30 mouse cellular contexts compared by ENCODE assay signal in genomic region chr17:40903345-40903744, GRCm38 (mm10). TPM values are rescaled to one million over a fixed set of nuclear protein-coding genes. Genes with fewer than 3 reads are reported as not detected.
DNase-seq lines count a peak whose midpoint lies in the region; ATAC-seq and TF ChIP-seq lines count a peak whose summit lies in the region.
"Had no signal": no experiment of that assay in that cellular context is flagged by ENCODE, and none has a peak within 500 bp of the region (broad histone marks: within the 10 kb centered on the region; RNA-seq: fewer than 3 reads in every experiment).

No protein-coding gene starts in this region.

- no peak overlapping the region for H3K9ac ChIP-seq in MEL (ENCODE audit: control insufficient read depth, low read depth, low read length, poor library complexity, severe bottlenecking)
- no peak overlapping the region for H3K9ac ChIP-seq in liver, embryonic 16.5 days (ENCODE audit: low read depth, low read length)
- H3K9ac ChIP-seq: embryonic facial prominence, embryonic 12.5 days; embryonic facial prominence, embryonic 15.5 days; forebrain, embryonic 12.5 days; hindbrain, embryonic 12.5 days; hindbrain, embryonic 15.5 days had no signal

- H3K4me1 ChIP-seq in MEL (ENCODE audit: control insufficient read depth in 1 of 2, insufficient read depth in 2 of 2, low read length in 2 of 2), result peaks cover 4 to 12% of the 10 kb centered on the region in 2 experiments
- H3K4me1 ChIP-seq in liver, embryonic 16.5 days (ENCODE audit: control insufficient read depth, low read depth, low read length), result no peaks in the 10 kb centered on the region; the same call in 1 of the 2 replicates

- 16% methylated on average over 4 of the region's 4 CpGs for WGBS in liver, embryonic 16.5 days (ENCODE audit: insufficient replicate concordance)

- TF ChIP-seq CTCF in MEL (IDR thresholded peaks at IDR 0.05 in 2 of 3, conservative IDR thresholded peaks at IDR 0.05 in 1 of 3; ENCODE audit: control insufficient read depth in 1 of 3, insufficient read depth in 1 of 3, low read depth in 2 of 3, low read length in 3 of 3, poor library complexity in 1 of 3, severe bottlenecking in 1 of 3), result no peak

- peaks cover 0 to 22% of the 10 kb centered on the region in 2 experiments; a peak in 2 of 4 replicates for H3K36me3 ChIP-seq in MEL (ENCODE audit: control insufficient read depth in 1 of 2, insufficient read depth in 2 of 2, low read length in 2 of 2)
- H3K36me3 ChIP-seq in liver, embryonic 16.5 days (ENCODE audit: control insufficient read depth, insufficient read depth), result no peaks in the 10 kb centered on the region
- H3K36me3 ChIP-seq: embryonic facial prominence, embryonic 12.5 days; embryonic facial prominence, embryonic 15.5 days; forebrain, embryonic 12.5 days; hindbrain, embryonic 12.5 days; hindbrain, embryonic 15.5 days had no signal

- peak; percentile 65 for ATAC-seq in common myeloid progenitor, adult 5-6 weeks (replicated peaks; ENCODE audit: low read depth, poor library complexity, severe bottlenecking)
- peak; percentile 32; the same call in 1 of the 2 replicates for ATAC-seq in liver, embryonic 16.5 days (ENCODE audit: low read depth)
- ATAC-seq: activated CD4-positive, CD25-positive, alpha-beta regulatory T cell, adult 4 months; CD4-positive, CD25-positive, alpha-beta regulatory T cell, adult 4 months; forebrain, embryonic 16.5 days had no signal

- intact Hi-C loops in left cerebral cortex, postnatal 36 days (cut with DNase I), result no loop called here

- no peak overlapping the region; a peak in 1 of 4 replicates for H3K4me3 ChIP-seq in MEL (ENCODE audit: control insufficient read depth in 1 of 2, insufficient read depth in 1 of 2, low read depth in 2 of 2, low read length in 2 of 2)
- H3K4me3 ChIP-seq in liver, embryonic 16.5 days (ENCODE audit: low read depth, low read length), result no peak overlapping the region
- H3K4me3 ChIP-seq: embryonic facial prominence, embryonic 12.5 days; embryonic facial prominence, embryonic 15.5 days; erythroblast, embryonic 14.5 days; forebrain, embryonic 12.5 days; heart, adult 2 months; hindbrain, embryonic 12.5 days; hindbrain, embryonic 15.5 days had no signal

- H3K79me2 ChIP-seq in MEL (ENCODE audit: control insufficient read depth, insufficient read depth, low read length, poor library complexity), result no peaks in the 10 kb centered on the region

- peak overlapping the region; percentile 62 for H3K27ac ChIP-seq in MEL (ENCODE audit: control insufficient read depth, low read depth, low read length)
- no peak overlapping the region for H3K27ac ChIP-seq in liver, embryonic 16.5 days (ENCODE audit: low read length)
- H3K27ac ChIP-seq: embryonic facial prominence, embryonic 12.5 days; embryonic facial prominence, embryonic 15.5 days; forebrain, embryonic 12.5 days; heart, adult 2 months; hindbrain, embryonic 12.5 days; hindbrain, embryonic 15.5 days had no signal

- TF ChIP-seq RAD21 in MEL (IDR thresholded peaks at IDR 0.05; ENCODE audit: low read depth, low read length), result no peak

- no peaks in the 10 kb centered on the region for H3K9me3 ChIP-seq in MEL (replicated peaks; ENCODE audit: insufficient read depth, low read length)
- no peaks in the 10 kb centered on the region for H3K9me3 ChIP-seq in liver, embryonic 16.5 days (replicated peaks; ENCODE audit: control insufficient read depth, low read length)
- H3K9me3 ChIP-seq: embryonic facial prominence, embryonic 12.5 days; embryonic facial prominence, embryonic 15.5 days; forebrain, embryonic 12.5 days; hindbrain, embryonic 12.5 days; hindbrain, embryonic 15.5 days had no signal

- TF ChIP-seq EP300 in MEL (IDR thresholded peaks at IDR 0.05; ENCODE audit: low read depth in 1 of 2, low read length in 2 of 2), result peak; percentile 95 to 96

- no peak for TF ChIP-seq POLR2A in MEL (IDR thresholded peaks at IDR 0.05; ENCODE audit: control insufficient read depth in 1 of 2, insufficient read depth in 1 of 2, low read depth in 1 of 2, low read length in 2 of 2, poor library complexity in 1 of 2)

- peak; percentile 66 for DNase-seq in MEL (ENCODE audit: low read depth, low spot score)
- no peak for DNase-seq in kidney, adult 9 months
- DNase-seq in heart, adult 9 months (ENCODE audit: low spot score in 2 of 2), result no peak
- DNase-seq in left cerebral cortex, postnatal 36 days (ENCODE audit: low spot score in 2 of 2), result no peak
- DNase-seq: adrenal gland, adult 8-10 months; adrenal gland, postnatal 25 days; cerebellum, adult 8-10 months; gastrocnemius, postnatal 10 days; gastrocnemius, postnatal 36 days; heart, adult 2 months had no signal

- H3K27me3 ChIP-seq in MEL (ENCODE audit: control insufficient read depth in 1 of 2, insufficient read depth in 2 of 2, low read length in 2 of 2), result no peaks in the 10 kb centered on the region
- H3K27me3 ChIP-seq in liver, embryonic 16.5 days (ENCODE audit: control insufficient read depth, insufficient read depth, low read depth, low read length), result no peaks in the 10 kb centered on the region
- H3K27me3 ChIP-seq: embryonic facial prominence, embryonic 12.5 days; embryonic facial prominence, embryonic 15.5 days; forebrain, embryonic 12.5 days; hindbrain, embryonic 12.5 days; hindbrain, embryonic 15.5 days had no signal

- no peak overlapping the region for H3K4me2 ChIP-seq in liver, embryonic 16.5 days (ENCODE audit: low read depth, low read length)
- H3K4me2 ChIP-seq: embryonic facial prominence, embryonic 15.5 days; forebrain, embryonic 12.5 days had no signal

TF ChIP-seq in MEL, 35 proteins besides CTCF, POLR2A, EP300 and RAD21 (continues in another document):
- TF ChIP-seq HCFC1 (IDR thresholded peaks at IDR 0.05; ENCODE audit: low read depth, low read length) (no peak), TAL1 (IDR thresholded peaks at IDR 0.05; ENCODE audit: low read length) (0 out of 2 replicates have a peak, but pooled peaks have one; percentile 8), MYB (IDR thresholded peaks at IDR 0.05; ENCODE audit: low read depth, low read length) (peak; percentile 95), MAFK (IDR thresholded peaks at IDR 0.05; ENCODE audit: borderline replicate concordance, low read depth, low read length) (peak; percentile 60; the same call in 1 of the 2 replicates), ELF1 (IDR thresholded peaks at IDR 0.05; ENCODE audit: low read depth, low read length) (no peak), TCF12 (IDR thresholded peaks at IDR 0.05; ENCODE audit: low read depth, low read length) (peak; percentile 90), MXI1 (IDR thresholded peaks at IDR 0.05; ENCODE audit: low read depth, low read length) (peak; percentile 45; the same call in 1 of the 2 replicates), RCOR1 (IDR thresholded peaks at IDR 0.05; ENCODE audit: low read depth, low read length) (peak; percentile 76), POLR2AphosphoS2 (IDR thresholded peaks at IDR 0.05; ENCODE audit: low read length) (no peak), USF2 (IDR thresholded peaks at IDR 0.05; ENCODE audit: borderline replicate concordance in 1 of 2, insufficient read depth in 1 of 2, low read depth in 1 of 2, low read length in 2 of 2) (no peak), SIN3A (IDR thresholded peaks at IDR 0.05; ENCODE audit: low read length) (peak; percentile 73), BHLHE40 (IDR thresholded peaks at IDR 0.05; ENCODE audit: borderline replicate concordance, low read depth, low read length) (0 out of 2 replicates have a peak, but pooled peaks have one; percentile 24), E2F4 (IDR thresholded peaks at IDR 0.05; ENCODE audit: borderline replicate concordance, low read depth, low read length) (no peak), POLR2AphosphoS5 (IDR thresholded peaks at IDR 0.05; ENCODE audit: borderline replicate concordance, low read depth, low read length) (no peak), TBP (IDR thresholded peaks at IDR 0.05; ENCODE audit: low read depth, low read length) (no peak), GABPA (IDR thresholded peaks at IDR 0.05; ENCODE audit: low read depth, low read length) (no peak), USF1 (IDR thresholded peaks at IDR 0.05; ENCODE audit: low read depth, low read length) (no peak), NRF1 (IDR thresholded peaks at IDR 0.05; ENCODE audit: insufficient read depth, low read depth, low read length, poor library complexity, severe bottlenecking) (no peak), GATA1 (IDR thresholded peaks at IDR 0.05; ENCODE audit: low read depth, low read length) (peak; percentile 96), ETS1 (IDR thresholded peaks at IDR 0.05; ENCODE audit: low read depth, low read length) (peak; percentile 78), MYC (IDR thresholded peaks at IDR 0.05; ENCODE audit: low read depth, low read length) (no peak)

RNA-seq across cellular contexts. Expression of gene Glyatl3, which starts 10.8 kb away (rescaled TPM):
- total RNA-seq in MEL (2012; rRNA removed), result not detected in 2 replicates
- polyA plus RNA-seq in MEL (2012; ENCODE audit: insufficient read depth in 1 of 2, insufficient read length in 2 of 2, low read depth in 1 of 2, low replicate concordance in 2 of 2, missing spikeins in 1 of 2), result under 1 TPM in 1 of 2 experiments, not detected in 1; 0.33 TPM
- total RNA-seq in common myeloid progenitor, adult 5-6 weeks (2017), result not detected in 2 replicates
- polyA plus RNA-seq in liver, embryonic 16.5 days (2015; fragmentation: Nextera tagmentation; extraction: Ambion mirVana), result not detected in 2 replicates
- not detected for total RNA-seq in left cerebral cortex, postnatal 36 days (2021)
- total RNA-seq: adrenal gland, adult 8-10 months; adrenal gland, postnatal 25 days; gastrocnemius, adult 18-20 months; gastrocnemius, postnatal 10 days; gastrocnemius, postnatal 36 days; granulocyte monocyte progenitor cell, adult 5-6 weeks; heart, adult 2 months; heart, postnatal 25 days; hematopoietic stem cell, adult 5-6 weeks had no signal
- polyA plus RNA-seq: activated CD4-positive, CD25-positive, alpha-beta regulatory T cell, adult 4 months; brain, embryonic 14.5 days; C2C12; CD4-positive, CD25-positive, alpha-beta regulatory T cell, adult 4 months; erythroblast, embryonic 14.5 days; forebrain, embryonic 16.5 days; heart, adult 2 months; heart, embryonic 11.5 days; heart, embryonic 14.5 days; heart, postnatal 0 days; hindbrain, embryonic 12.5 days; hindbrain, embryonic 15.5 days had no signal

RNA-seq across cellular contexts. Expression of gene 9130008F23Rik, which starts 23.0 kb away (rescaled TPM):
- total RNA-seq in MEL (2012; rRNA removed), result 1.2 and 1.3 TPM in 2 replicates
- 1 to 10 TPM in 1 of 2 experiments, not detected in 1; 1.1 TPM for polyA plus RNA-seq in MEL (2012; ENCODE audit: insufficient read depth in 1 of 2, insufficient read length in 2 of 2, low read depth in 1 of 2, low replicate concordance in 2 of 2, missing spikeins in 1 of 2)
- total RNA-seq in common myeloid progenitor, adult 5-6 weeks (2017), result 5.7 and 6.2 TPM in 2 replicates
- 0.08 and 0.30 TPM in 2 replicates for polyA plus RNA-seq in liver, embryonic 16.5 days (2015; fragmentation: Nextera tagmentation; extraction: Ambion mirVana)
- total RNA-seq in left cerebral cortex, postnatal 36 days (2021), result not detected
- polyA plus RNA-seq: activated CD4-positive, CD25-positive, alpha-beta regulatory T cell, adult 4 months had no signal

RNA-seq across cellular contexts. Expression of gene Mut, which starts 31.1 kb away (rescaled TPM):
- 21.2 and 25.8 TPM in 2 replicates for total RNA-seq in MEL (2012; rRNA removed)
- polyA plus RNA-seq in MEL (2012; ENCODE audit: insufficient read depth in 1 of 2, insufficient read length in 2 of 2, low read depth in 1 of 2, low replicate concordance in 2 of 2, missing spikeins in 1 of 2), result 10 to 100 TPM; 25.0 to 65.8 TPM
- 30.6 and 31.2 TPM in 2 replicates for total RNA-seq in common myeloid progenitor, adult 5-6 weeks (2017)
- 33.0 and 33.5 TPM in 2 replicates for polyA plus RNA-seq in liver, embryonic 16.5 days (2015; fragmentation: Nextera tagmentation; extraction: Ambion mirVana)
- total RNA-seq in left cerebral cortex, postnatal 36 days (2021), result 10 to 100 TPM; 34.0 to 44.5 TPM

RNA-seq across cellular contexts. Expression of gene Cenpq, which starts 31.5 kb away (rescaled TPM):
- total RNA-seq in MEL (2012; rRNA removed), result 18.9 and 20.9 TPM in 2 replicates
- 10 to 100 TPM in 1 of 2 experiments, not detected in 1; 25.5 TPM for polyA plus RNA-seq in MEL (2012; ENCODE audit: insufficient read depth in 1 of 2, insufficient read length in 2 of 2, low read depth in 1 of 2, low replicate concordance in 2 of 2, missing spikeins in 1 of 2)
- total RNA-seq in common myeloid progenitor, adult 5-6 weeks (2017), result 59.5 and 60.1 TPM in 2 replicates
- 21.1 and 23.8 TPM in 2 replicates for polyA plus RNA-seq in liver, embryonic 16.5 days (2015; fragmentation: Nextera tagmentation; extraction: Ambion mirVana)
- total RNA-seq in left cerebral cortex, postnatal 36 days (2021), result 1 to 10 TPM; 3.7 to 4.9 TPM
